Mouse (Mus musculus) bone marrow, adult 2 months (tissue): ENCODE data around the gene Fads6. TPM values are rescaled to one million over a fixed set of nuclear protein-coding genes. Genes with fewer than 3 reads are reported as not detected.
A peak's percentile ranks its signal among the peaks of the same experiment; 100 is the strongest.

Experiments
- H3K27ac ChIP-seq: fragments of 200-500 bp; 2 replicates; pipeline ENCODE4 v1.5.1; 2012; ENCODE audit warnings: low read depth, mild to moderate bottlenecking, control low read depth, inconsistent platforms, low read length; ENCODE audit not compliant: control insufficient read depth, poor library complexity, insufficient read depth
- H3K4me1 ChIP-seq: fragments of 200-500 bp; 2 replicates; pipeline ENCODE4 v1.6.1; 2011; ENCODE audit warnings: low read length; ENCODE audit not compliant: control insufficient read depth, insufficient read depth
- H3K4me3 ChIP-seq: fragments of 200-500 bp; replicated peaks from 2 replicates; pipeline ENCODE3; 2011; ENCODE audit warnings: mild to moderate bottlenecking, low read depth, low read length, control low read depth; ENCODE audit not compliant: control insufficient read depth
- CTCF ChIP-seq: fragments of 200-500 bp; IDR thresholded peaks from 2 replicates; pipeline ENCODE4 v1.5.1; 2011; ENCODE audit warnings: low read length, control low read depth; ENCODE audit not compliant: control insufficient read depth, insufficient read depth
- POLR2A ChIP-seq: fragments of 200-500 bp; IDR thresholded peaks from 2 replicates; pipeline ENCODE4 v1.6.1; 2011; ENCODE audit warnings: low read depth, mild to moderate bottlenecking, control low read depth, low read length, borderline replicate concordance; ENCODE audit not compliant: control insufficient read depth
- WGBS: fragments of 180-500 bp; shearing (Covaris S2); methylation state at CpG from one replicate; pipeline ENCODE4 v1.1.7; 2018; 5-methylcytosine and 5-hydroxymethylcytosine counted together
- polyA plus RNA-seq: library from polyadenylated mRNA; stranded (reverse); fragments of >200 nt; gene quantifications from 2 replicates; pipeline ENCODE4 v1.2.4, GENCODE M21; 2011; ENCODE audit warnings: low replicate concordance; ENCODE audit not compliant: missing spikeins, insufficient read depth, insufficient read length

The Fads6 gene
- 0.77 and 1.4 TPM in 2 replicates for polyA plus RNA-seq

DNA sequence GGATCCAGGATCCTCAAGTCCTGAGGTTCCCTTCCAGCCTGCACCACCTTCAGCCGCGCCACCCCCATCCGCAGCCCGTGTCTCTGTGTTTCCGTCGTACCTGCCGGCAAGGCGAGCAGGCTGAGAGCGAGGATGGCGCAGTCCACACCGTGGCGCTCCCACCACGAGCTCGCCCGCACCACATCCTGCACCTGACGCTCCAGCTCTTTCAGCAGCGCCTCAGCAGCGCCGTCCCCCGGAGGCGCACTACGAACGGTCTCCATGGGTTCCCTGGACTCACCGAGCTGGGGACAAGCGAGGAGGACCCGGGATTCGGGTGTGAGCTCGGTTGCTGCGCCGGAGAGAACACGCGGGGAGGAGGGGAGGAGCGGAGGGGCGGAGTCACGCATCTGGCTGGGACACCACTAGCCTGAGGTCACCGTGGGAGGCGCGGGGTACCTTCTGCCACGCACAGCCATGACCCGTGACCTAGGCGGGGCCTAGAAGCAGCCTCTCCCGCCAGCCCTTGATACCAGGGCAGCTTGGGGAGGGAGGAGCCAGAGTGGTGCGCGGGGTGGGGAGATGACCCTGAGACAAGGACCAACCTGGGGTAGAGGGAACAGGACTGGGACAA lies at the start of gene Fads6:
Gene Fads6, minus strand, starts transcription at position 450 of the 613 bp plus-strand sequence.
- 1% methylated on average over 44 of the region's 44 CpGs for WGBS
- Histone ChIP-seq H3K4me1 (peaks cover 1% of the 10 kb centered on the region), H3K27ac (no peak within 1 kb of the TSS), H3K4me3 (peak within 1 kb of the TSS; percentile 21)
- TF ChIP-seq CTCF (peak; percentile 21; the same call in 1 of the 2 replicates), POLR2A (peak; percentile 27; the same call in 1 of the 2 replicates)

DNA sequence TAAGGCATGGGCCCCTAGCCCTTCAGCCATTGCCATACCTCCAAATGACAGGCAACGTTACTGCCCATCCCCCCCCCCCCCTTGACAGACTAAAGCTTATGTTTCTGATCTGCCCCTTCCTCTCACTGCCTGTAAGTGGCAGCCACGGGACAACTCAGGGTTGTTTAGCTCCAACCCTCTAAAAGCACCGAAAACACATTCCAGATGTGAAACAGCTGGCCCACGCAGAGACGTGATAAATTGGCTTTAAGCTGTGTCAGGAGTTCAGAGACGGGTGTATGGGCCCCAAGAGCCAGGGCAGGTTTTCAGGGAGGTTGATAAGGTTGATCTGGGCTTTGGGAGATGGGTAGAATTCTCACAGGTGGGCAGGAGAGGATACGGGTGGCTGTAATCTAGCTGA lies 48.1 kb upstream of the Fads6 start:
- Histone ChIP-seq H3K4me1 (no peaks in the 10 kb centered on the region), H3K27ac (no peak overlapping the region), H3K4me3 (no peak overlapping the region)
- WGBS, result 38% methylated on average over 7 of the region's 7 CpGs
- TF ChIP-seq POLR2A (no peak), CTCF (no peak)

DNA sequence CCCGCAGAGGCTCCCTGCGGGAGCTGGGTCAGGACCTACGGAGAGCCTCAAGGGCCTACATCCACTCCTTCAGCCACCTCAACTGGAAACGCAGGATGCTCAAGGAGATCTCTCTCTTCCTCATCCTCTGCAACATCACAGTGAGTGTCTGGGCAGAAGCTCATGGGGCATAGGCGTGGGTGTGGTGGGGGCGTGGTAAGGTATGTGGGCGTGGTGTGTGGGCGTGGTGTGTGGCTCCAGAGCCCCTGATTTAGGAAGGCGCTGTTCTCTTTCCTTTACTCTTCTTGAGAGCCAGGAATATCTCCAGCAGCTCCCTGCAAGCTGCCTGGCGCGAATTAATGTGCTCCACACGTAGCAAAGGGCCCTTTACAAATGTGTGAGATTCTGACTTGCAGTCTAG lies 47.5 kb upstream of the Fads6 start:
- no peak overlapping the region for H3K4me3 ChIP-seq
- no peaks in the 10 kb centered on the region for H3K4me1 ChIP-seq
- 19% methylated on average over 12 of the region's 12 CpGs for WGBS
- TF ChIP-seq POLR2A, result no peak
- no peak for TF ChIP-seq CTCF
- H3K27ac ChIP-seq, result no peak overlapping the region

DNA sequence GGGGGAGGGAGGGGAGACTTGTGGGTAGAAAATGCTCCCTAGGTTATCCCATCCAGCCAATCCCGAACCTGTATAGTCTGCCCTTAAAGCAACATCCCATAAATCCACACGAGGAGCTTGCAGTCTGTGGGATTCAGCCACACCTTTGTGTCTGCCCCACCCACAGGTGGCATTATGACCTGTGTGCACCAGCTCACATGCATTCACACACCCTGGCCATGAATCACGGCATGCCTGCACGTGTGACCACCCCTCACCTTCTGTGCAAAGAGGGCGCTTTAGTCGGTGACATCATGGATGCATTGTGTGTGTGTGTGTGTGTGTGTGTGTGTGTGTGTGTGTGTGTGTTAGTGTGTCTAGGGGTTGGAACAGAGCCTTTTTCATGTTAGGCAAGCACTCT lies 44.4 kb upstream of the Fads6 start:
- 67% methylated on average over 6 of the region's 6 CpGs for WGBS
- H3K27ac ChIP-seq, result no peak overlapping the region
- H3K4me3 ChIP-seq, result no peak overlapping the region
- TF ChIP-seq POLR2A, result no peak
- TF ChIP-seq CTCF, result no peak
- H3K4me1 ChIP-seq, result no peaks in the 10 kb centered on the region

DNA sequence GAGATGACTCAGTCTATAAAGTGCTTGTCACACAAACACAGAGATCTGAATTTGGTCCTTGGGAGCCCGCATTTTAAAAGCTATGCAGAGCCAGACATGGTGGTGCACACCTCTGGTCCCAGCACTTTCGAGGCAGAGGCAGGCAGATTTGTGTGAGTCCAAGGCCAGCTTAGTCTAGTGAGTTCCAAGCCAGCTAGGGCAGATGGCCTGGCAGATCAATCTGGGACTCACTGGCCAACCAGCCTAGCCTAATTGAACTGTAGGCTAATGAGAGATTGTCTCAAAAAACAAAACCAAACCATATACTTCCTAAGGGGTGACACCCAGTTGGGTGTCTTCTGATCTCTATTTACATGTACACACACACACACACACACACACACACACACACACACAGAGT lies 43.8 kb upstream of the Fads6 start:
- no peak overlapping the region for H3K27ac ChIP-seq
- no peak overlapping the region for H3K4me3 ChIP-seq
- 40% methylated on average over 2 of the region's 2 CpGs for WGBS
- H3K4me1 ChIP-seq, result no peaks in the 10 kb centered on the region
- TF ChIP-seq POLR2A, result no peak
- no peak for TF ChIP-seq CTCF

DNA sequence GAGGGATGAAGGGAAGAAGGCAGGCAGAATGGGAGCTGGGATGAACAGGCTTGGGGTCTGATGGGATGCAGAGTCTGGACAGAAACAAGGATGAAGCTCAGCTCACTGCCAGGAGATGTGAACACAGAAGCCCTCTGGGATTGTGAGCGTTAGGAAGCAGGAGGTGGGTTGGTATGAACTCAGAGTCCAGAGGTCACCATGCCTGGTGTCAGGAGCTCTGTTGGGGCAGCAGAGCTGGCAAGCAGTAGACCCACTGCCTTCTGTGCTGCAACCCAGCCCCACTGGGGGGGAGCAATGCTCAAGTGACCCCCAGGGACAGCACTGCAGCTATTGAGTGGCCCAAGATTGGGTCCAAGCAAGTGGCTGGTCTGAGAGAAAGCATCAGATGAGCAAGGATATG lies 40.4 kb upstream of the Fads6 start:
- WGBS, result 79% methylated on average over 1 of the region's 1 CpGs
- H3K4me3 ChIP-seq, result no peak overlapping the region
- no peaks in the 10 kb centered on the region for H3K4me1 ChIP-seq
- H3K27ac ChIP-seq, result no peak overlapping the region
- TF ChIP-seq CTCF, result no peak
- no peak for TF ChIP-seq POLR2A

DNA sequence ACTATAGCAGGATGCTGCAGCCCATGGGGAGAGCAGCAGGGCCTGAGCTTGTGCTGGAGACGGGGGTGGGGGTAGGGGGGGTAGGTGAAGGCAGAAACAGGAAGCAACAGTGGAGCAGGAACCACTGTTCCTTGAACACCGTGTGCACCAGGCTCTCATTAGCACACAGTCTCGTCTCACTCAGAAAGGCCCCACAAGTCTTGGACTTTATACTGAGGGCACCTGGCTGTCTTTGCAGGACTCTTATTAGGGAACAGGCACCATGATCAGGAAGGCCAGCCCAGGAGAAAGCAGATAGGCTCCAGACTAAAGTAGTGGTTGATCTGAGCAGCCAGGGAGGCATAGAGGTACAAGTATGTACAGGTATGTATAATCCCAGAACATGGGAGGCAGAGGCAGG lies 39.9 kb upstream of the Fads6 start:
- 2% methylated on average over 3 of the region's 3 CpGs for WGBS
- Histone ChIP-seq H3K27ac (no peak overlapping the region), H3K4me1 (no peaks in the 10 kb centered on the region), H3K4me3 (no peak overlapping the region)
- TF ChIP-seq CTCF, result no peak
- no peak for TF ChIP-seq POLR2A

DNA sequence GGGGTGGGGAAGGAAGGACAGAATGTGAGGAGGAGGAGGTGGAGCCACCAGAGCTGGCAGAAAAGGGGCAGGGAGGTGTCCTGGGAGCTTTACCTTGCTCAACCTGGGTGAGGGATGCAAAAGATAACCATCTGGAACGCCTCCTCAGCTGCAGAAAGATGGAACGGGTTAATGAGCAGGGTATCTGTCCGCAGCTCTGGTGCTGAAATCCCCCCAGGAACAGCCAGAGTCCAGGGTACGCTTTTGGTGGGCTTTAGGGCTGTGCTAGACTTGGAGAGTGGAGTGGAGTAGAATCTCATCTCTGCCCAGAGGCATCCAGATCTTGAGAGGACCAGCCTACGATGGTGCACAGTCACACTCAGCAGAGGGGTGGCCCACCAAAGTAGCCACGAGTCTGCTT lies 38.7 kb upstream of the Fads6 start:
- TF ChIP-seq CTCF, result no peak
- no peak for TF ChIP-seq POLR2A
- H3K4me3 ChIP-seq, result no peak overlapping the region
- 15% methylated on average over 6 of the region's 6 CpGs for WGBS
- H3K4me1 ChIP-seq, result no peaks in the 10 kb centered on the region
- no peak overlapping the region for H3K27ac ChIP-seq

DNA sequence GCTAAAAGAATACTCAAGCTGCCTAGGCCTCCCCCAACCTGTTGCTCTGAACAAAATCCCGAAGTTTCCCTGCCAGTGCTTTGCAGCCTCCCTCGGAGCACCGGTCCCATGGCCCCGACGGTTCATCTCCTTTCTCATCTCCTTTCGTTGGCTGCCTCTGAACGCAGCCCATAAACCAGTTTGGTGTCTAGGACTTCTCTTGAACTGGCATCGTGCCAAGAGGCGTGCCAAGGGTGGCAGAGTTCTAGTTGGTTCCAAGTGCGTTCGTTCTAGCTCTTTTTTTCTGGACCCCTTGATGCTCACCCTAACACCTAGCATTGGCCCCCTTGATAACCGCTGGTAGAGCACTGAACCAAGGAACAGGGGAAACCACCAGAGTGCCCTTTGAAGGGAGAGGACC lies 37.8 kb upstream of the Fads6 start:
- Histone ChIP-seq H3K27ac (no peak overlapping the region), H3K4me3 (no peak overlapping the region), H3K4me1 (no peaks in the 10 kb centered on the region)
- TF ChIP-seq CTCF (no peak), POLR2A (no peak)
- 53% methylated on average over 12 of the region's 12 CpGs for WGBS
